Mouse (Mus musculus) left cerebral cortex, postnatal 14 days (tissue): Measurements from ENCODE around the gene Ablim1. TPM values are rescaled to one million over a fixed set of nuclear protein-coding genes. Genes with fewer than 3 reads are reported as not detected.

Source experiments
- DNase-seq, 2 experiments: peaks; one replicate each; pipeline ENCODE4 v3.0.0; 2021 to 2022; ENCODE audit warnings: low spot score in 2 of 2, mixed read lengths in 1 of 2
- intact Hi-C: fragments of 180-260 bp; cut with DNase I; formaldehyde crosslinking; loops from one replicate; pipeline ENCODE4 v1.15.1; 2025
- total RNA-seq, 2 experiments: library from RNA; stranded (reverse); gene quantifications; 2 replicates each; pipeline ENCODE4 v1.2.3; 2021

The Ablim1 gene
- total RNA-seq, 2 experiments from 2014 or later: 105 to 120 TPM

- no peak for DNase-seq
- intact Hi-C loops: no loop called here
Measured at GRCm38 (mm10) chr19:57274286-57274685, 40.4 kb downstream of the Ablim1 start.

DNA sequence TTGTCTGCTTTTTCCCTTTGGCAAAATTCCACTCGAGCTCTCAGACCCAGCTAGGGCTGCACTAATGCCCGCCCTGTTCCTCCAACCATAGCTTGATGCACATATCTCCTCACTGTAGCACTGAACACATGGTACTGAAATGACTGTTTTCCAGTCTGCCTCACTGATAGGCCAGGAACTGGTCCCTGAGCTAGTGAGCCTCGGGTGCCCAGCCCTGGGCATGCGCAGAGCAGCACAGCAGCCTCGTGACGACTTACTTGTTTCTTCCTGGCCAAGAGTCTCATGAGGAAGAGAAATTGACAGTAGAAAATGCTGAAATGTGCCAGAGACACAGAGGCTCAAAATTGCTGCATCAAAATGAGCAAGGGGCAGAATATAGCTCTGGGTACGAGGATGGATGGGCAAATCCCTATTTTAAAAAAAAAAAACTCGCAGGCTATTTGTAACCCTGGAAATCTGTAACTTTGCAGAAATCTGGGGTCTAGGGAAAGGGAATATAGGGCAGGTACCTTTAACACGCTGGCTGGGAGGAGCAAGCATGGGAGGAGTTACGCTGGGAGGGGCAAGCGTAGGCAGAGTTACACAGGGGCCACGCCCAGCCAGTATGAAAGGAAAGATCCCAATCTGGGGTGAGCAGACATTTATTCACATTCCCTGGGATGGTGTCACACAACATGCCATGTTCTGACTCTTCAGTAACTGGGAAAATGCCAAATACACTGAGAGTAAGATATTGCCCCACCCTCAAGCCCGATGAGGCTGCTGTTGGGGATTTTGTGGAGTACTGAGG, 41.7 kb downstream of the Ablim1 start:
- intact Hi-C loops: no loop called here
- DNase-seq: peak; percentile 76 to 88

GRCm38 (mm10) chr19:57271757-57272156, 43.0 kb downstream of the Ablim1 start:
- intact Hi-C loops: no loop called here
- no peak for DNase-seq

- DNase-seq: no peak
- intact Hi-C loops: no loop called here
Measured at GRCm38 (mm10) chr19:57270711-57271110, 44.0 kb downstream of the Ablim1 start.

DNA sequence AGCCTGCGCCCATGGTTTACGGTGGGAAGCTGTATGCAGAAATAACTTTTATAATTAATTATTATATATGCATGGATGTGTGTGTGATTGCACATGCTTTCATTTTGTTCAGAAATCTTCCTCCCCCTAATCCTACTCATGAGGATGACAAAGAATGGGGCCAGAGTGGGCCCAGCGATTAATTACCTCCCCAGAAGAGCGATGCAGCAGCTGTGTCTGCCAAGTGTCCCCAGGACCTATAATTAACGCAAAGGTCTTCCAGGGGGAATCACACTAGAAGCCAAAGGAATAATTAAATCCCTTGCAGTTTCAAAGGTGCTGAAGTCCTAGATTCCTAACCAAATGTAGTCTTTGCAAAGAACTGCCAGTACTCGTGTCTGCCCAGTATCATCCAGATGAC, 44.9 kb downstream of the Ablim1 start:
- intact Hi-C loops: no loop called here
- no peak for DNase-seq

DNA sequence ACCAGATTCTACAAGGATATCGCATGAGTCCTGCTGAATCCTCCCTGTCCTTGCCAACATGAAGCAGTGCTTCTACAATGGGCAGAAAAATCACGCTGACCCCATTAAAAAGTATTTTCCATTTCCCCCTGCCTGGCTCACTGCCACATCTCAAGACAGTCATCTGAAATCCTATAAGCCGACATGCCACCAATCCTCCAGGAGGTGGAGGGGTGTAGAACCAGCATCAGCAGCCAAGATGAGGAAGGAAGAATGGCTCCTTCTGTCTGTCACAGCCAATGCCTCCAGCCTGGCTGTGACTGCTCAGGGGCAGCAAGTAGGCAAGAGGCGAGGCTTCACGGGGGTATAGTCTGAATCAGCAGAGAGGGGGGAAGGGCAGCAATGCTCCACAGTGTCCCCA, 47.2 kb downstream of the Ablim1 start:
- intact Hi-C loops: no loop called here
- no peak for DNase-seq

DNA sequence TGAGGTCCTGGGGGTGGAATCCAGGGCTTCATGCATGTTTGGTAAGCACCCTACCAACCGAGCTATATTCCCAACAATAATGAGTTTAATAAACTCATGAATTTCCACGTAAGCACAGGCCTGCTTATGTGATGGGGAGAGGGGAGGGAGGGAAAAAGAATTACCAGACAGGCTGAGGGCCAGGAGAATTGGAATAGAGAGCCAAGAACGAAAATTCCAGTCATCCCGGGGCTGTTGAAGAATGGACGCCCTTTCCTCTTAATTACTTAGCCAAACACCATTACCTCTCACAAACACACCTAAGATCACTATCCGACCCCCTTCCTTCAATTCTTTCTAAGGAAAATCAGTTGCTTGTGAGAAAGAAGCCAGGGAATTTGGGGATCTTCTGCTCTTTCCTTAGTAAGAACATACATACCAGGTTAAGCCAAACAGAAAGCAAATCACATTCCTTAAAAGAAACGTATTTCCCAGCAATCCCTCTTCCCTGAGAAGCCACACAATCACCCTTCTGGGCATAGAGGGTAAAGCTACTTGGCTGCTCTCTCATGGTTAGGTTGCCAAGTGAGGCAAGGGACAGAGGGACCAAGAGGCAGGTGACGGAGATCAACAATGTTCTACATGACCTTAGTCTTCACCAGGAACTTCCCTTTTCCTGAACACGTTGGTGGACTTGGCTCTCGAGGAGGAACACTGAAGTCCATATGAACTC, 48.2 kb downstream of the Ablim1 start:
- intact Hi-C loops: no loop called here

GRCm38 (mm10) chr19:57264296-57264947, 50.3 kb downstream of the Ablim1 start:
- no peak for DNase-seq

More for the DNA sequence above, 48.2 kb downstream of the Ablim1 start:
- no peak for DNase-seq

DNA sequence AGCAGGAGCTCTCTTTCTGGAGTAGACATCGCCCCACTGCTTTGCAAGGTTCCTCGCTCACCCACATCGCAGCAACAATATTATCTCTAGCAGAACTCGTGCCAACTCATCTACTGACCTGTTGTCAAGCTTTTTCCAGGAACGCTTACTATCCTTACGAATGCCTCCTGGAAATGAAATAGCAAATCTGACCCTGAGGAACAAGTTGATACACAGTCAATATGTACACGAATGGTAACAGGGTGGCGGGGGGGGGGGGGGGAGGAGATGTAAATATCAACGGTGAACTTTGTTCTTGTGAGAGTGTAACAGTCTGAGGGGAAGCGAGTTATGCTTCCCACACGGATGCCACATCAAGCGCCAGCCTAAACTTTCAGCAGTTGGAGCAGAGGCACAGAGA, 56.9 kb downstream of the Ablim1 start:
- intact Hi-C loops: no loop called here
- DNase-seq: no peak

More at GRCm38 (mm10) chr19:57264296-57264947, 50.3 kb downstream of the Ablim1 start:
- intact Hi-C loops: no loop called here

GRCm38 (mm10) chr19:57256666-57257065, 58.1 kb downstream of the Ablim1 start:
- DNase-seq: no peak
- intact Hi-C loops: no loop called here

- no peak for DNase-seq
- intact Hi-C loops: no loop called here
Measured at GRCm38 (mm10) chr19:57255157-57255556, 59.6 kb downstream of the Ablim1 start.

DNA sequence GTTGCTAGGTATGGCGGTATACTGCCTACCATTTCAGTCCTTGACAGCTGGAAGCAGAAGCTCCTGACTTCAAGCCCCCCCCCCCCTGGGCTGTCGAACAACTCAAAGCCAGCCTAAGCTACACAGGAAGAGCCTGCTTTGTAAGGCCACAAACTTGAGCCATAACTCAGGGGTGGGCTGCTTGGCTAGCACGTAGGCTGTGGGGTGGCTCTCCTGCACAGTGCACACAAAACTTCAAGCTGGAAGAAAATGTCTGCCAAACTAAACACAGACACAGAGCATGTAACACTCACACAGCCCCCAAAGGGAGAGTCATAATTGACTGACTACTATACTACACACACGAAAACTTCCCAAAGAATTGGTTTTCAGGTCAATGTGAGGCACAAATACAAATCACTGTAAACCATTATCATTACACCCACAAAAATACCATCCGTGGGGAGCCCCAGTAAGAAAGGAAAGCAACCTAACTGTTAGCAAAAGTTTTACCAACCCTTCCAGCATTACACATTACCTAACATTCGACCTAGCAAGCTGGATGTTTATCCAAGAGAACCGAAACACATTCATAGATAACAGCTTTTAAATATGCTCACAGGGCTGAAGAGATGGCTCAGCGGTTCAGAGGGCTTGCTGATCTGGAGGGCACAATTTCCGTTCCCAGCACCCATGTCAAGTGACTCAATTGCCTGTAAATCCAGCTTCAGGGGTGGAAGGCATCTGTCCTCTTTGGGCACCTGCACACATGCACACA, 61.8 kb downstream of the Ablim1 start:
- no peak for DNase-seq
- intact Hi-C loops: no loop called here

DNA sequence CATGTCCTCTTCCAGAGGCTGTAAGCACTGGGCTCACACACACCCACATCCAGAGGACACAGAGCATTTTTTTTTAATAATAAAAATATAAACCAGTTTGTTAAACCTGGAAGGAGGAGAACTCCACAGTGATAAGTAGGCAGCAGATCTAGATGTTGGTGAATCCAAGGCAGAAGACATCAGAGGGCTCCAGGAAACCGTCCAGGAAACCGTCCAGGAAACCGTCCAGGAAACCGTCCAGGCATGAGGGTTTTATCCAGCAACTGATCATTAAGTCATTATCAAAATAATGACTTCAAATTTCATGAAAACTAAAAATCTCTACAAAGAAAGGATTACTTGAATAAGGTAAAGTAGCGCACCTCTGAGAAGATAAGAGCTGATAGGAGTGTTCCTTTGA, 65.9 kb downstream of the Ablim1 start:
- DNase-seq: no peak
- intact Hi-C loops: no loop called here

- intact Hi-C loops: no loop called here
- no peak for DNase-seq
Measured at GRCm38 (mm10) chr19:57247221-57247620, 67.5 kb downstream of the Ablim1 start.

DNA sequence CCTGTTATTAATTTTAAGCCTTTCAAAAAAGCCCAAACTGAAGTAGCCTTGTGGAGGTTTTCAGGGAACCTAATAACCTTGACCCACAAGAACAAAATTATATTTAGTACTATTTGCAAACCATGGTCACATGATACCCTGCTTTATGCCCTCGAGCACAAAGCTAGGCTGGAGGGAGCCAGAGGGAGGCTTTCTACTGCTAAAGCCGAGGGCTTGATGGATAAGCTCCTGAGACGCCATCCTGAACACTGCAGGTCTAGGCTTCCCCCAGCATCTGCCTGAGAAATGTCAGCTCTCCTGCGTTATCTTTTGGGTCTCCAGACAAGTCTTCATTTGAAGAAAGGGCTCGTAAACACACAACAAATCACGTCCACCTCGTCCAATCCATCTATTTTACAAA, 70.4 kb downstream of the Ablim1 start:
- DNase-seq: no peak
- intact Hi-C loops: no loop called here

DNA sequence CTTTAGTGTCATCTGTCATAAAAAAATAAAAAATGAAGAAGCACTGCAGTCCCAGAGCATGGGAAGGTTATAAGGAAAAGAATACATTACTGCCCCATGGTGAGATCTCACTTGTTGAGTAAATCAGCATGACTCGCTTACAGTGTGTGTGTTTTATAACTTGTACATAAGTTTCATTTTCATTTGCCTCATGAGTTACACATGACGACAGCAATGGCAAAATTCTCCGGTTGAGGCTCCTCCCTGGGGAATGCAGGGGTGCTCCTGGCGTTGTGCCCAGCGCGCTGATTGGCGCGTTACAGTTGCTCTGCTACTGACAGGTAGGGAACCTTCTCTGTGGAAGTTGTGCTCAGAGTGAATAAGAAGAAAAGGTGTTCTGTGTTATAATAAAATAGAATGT, 71.1 kb downstream of the Ablim1 start:
- intact Hi-C loops: no loop called here

GRCm38 (mm10) chr19:57243191-57243590, 71.5 kb downstream of the Ablim1 start:
- intact Hi-C loops: no loop called here
- no peak for DNase-seq

More for the DNA sequence above, 71.1 kb downstream of the Ablim1 start:
- DNase-seq: no peak

DNA sequence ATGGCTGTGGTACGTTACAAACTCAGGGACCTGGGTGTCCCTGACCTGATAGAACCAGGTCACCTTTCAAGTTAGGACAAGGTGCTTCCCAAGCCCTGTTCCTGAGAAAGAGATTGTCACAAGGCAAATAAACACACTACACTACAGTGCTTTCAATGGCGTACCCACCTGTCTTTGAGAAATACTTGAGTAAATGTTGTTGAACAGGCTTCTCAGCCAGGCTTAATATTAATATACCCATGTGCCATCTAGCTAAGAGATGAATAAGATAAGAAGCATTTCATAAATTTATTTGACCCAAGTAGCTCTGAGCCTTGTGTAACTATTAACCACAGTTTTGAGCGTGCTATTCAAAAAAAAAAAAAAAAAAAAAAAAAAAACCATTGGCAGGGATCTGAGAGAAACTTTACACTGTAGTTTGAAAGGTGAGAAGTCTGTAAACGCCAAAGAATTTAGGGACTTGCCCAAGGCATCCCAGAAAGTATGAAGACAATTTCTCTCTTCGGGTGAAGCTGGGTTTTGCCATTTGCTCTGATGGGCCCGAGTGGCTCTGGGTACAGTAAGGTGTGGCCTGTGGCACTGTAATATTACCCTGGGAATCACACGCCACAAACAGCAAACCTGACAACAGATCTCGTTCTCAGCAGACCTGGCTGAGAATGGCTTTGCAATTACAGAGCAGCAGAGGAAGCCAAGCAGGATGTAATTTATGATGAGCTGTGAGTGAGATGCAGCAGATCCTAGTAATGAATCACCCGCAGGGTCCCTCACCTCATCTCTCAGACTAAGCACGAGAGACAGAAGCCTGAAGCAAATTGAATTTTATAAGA, 73.1 kb downstream of the Ablim1 start:
- DNase-seq: no peak
- intact Hi-C loops: no loop called here

GRCm38 (mm10) chr19:57240259-57240658, 74.5 kb downstream of the Ablim1 start:
- DNase-seq: no peak
- intact Hi-C loops: no loop called here
